Comparison of ENCODE assay signal across 8 mouse cellular contexts in the genomic region with DNA sequence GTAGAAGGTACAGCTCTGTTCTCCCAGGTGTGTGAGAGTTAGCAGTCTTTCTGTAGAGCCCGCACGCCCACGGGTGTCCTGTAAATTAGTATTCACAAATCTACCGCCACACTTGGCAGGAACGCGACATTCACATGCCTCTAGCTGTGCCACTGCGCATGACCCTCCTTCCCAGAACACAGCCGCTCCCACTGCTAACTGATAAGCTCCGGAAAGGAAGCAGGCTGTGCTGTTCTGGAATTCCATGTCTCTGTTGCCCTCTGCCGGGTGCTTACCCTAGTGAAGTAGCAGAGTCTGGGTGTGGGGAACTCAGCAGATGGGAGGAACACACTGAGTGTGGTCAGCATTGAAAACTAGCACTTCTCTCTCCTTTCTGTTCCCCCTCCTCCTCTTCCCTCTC. TPM values are rescaled to one million over a fixed set of nuclear protein-coding genes. Genes with fewer than 3 reads are reported as not detected.
DNase-seq lines count a peak whose midpoint lies in the region; ATAC-seq and TF ChIP-seq lines count a peak whose summit lies in the region.

No protein-coding gene starts in this region.

- no peak overlapping the region for H3ac ChIP-seq in myocyte (ENCODE audit: control insufficient read depth, insufficient read length)

- peak; percentile 87 for DNase-seq in kidney, postnatal 14 days
- DNase-seq in liver, embryonic 11.5 days (ENCODE audit: low spot score), result peak; percentile 48
- peak; percentile 92 for DNase-seq in telencephalon, adult 2 months (ENCODE audit: low read depth, low spot score)

- H3K27me3 ChIP-seq in E14TG2a.4 (ENCODE audit: insufficient read depth, low read length) (peaks cover 10% of the 10 kb centered on the region), myocyte (ENCODE audit: control insufficient read depth, insufficient read depth, insufficient read length) (no peaks in the 10 kb centered on the region)
- H3K27me3 ChIP-seq in forebrain, embryonic 13.5 days, result no peaks in the 10 kb centered on the region
- H3K27me3 ChIP-seq in heart, embryonic 16.5 days (ENCODE audit: control insufficient read depth, insufficient read depth, low read length), result no peaks in the 10 kb centered on the region
- H3K27me3 ChIP-seq in liver, embryonic 11.5 days (replicated peaks; ENCODE audit: control insufficient read depth, insufficient read depth, low read length), result no peaks in the 10 kb centered on the region

- peak overlapping the region; percentile 44 for H3K4me2 ChIP-seq in forebrain, embryonic 13.5 days
- H3K4me2 ChIP-seq in heart, embryonic 16.5 days (ENCODE audit: low read depth, low read length), result peak overlapping the region; percentile 64
- peak overlapping the region; percentile 50 for H3K4me2 ChIP-seq in liver, embryonic 11.5 days
- H3K4me2 ChIP-seq in myocyte (ENCODE audit: low read depth), result peak overlapping the region; percentile 47

- H3K4me3 ChIP-seq in E14TG2a.4 (replicated peaks; ENCODE audit: low read length) (peak overlapping the region; percentile 20; the same call in 1 of the 2 replicates), myocyte (no peak overlapping the region)
- H3K4me3 ChIP-seq in forebrain, embryonic 13.5 days, result no peak overlapping the region
- H3K4me3 ChIP-seq in heart, embryonic 16.5 days (ENCODE audit: low read length), result peak overlapping the region; percentile 24
- no peak overlapping the region for H3K4me3 ChIP-seq in liver, embryonic 11.5 days (ENCODE audit: low read depth, low read length)

- 0 out of 2 replicates have a peak, but pooled peaks have one; percentile 3 for TF ChIP-seq CTCF in E14TG2a.4 (conservative IDR thresholded peaks at IDR 0.05; ENCODE audit: low read length)

- H3K27ac ChIP-seq in forebrain, embryonic 13.5 days, result no peak overlapping the region
- peak overlapping the region; percentile 29; the same call in 1 of the 2 replicates for H3K27ac ChIP-seq in heart, embryonic 16.5 days (ENCODE audit: low read length)
- no peak overlapping the region for H3K27ac ChIP-seq in liver, embryonic 11.5 days (ENCODE audit: low read depth, low read length)

- H3K36me3 ChIP-seq in E14TG2a.4 (ENCODE audit: insufficient read depth, low read length), result no peaks in the 10 kb centered on the region
- H3K36me3 ChIP-seq in forebrain, embryonic 13.5 days (ENCODE audit: poor library complexity, severe bottlenecking), result no peaks in the 10 kb centered on the region
- no peaks in the 10 kb centered on the region for H3K36me3 ChIP-seq in heart, embryonic 16.5 days (ENCODE audit: control insufficient read depth, insufficient read depth)
- no peaks in the 10 kb centered on the region for H3K36me3 ChIP-seq in liver, embryonic 11.5 days (ENCODE audit: control insufficient read depth, insufficient read depth, low read length)
- H3K36me3 ChIP-seq in myocyte (ENCODE audit: control insufficient read depth, insufficient read depth), result no peaks in the 10 kb centered on the region

- WGBS in forebrain, embryonic 13.5 days, result 15% methylated on average over 10 of the region's 10 CpGs
- WGBS in heart, embryonic 16.5 days, result 1% methylated on average over 10 of the region's 10 CpGs
- 11% methylated on average over 10 of the region's 10 CpGs for WGBS in liver, embryonic 11.5 days

- no peaks in the 10 kb centered on the region for H3K9me3 ChIP-seq in E14TG2a.4 (ENCODE audit: low read length)
- no peaks in the 10 kb centered on the region for H3K9me3 ChIP-seq in forebrain, embryonic 13.5 days (replicated peaks)
- no peaks in the 10 kb centered on the region for H3K9me3 ChIP-seq in heart, embryonic 16.5 days (replicated peaks; ENCODE audit: control insufficient read depth, low read length)
- H3K9me3 ChIP-seq in liver, embryonic 11.5 days (ENCODE audit: control insufficient read depth, low read length), result no peaks in the 10 kb centered on the region

- TF ChIP-seq POLR2A in myocyte (IDR thresholded peaks at IDR 0.05; ENCODE audit: insufficient read length, low read depth), result no peak

- H3K4me1 ChIP-seq in E14TG2a.4 (replicated peaks; ENCODE audit: low read depth, low read length), result peaks cover 44% of the 10 kb centered on the region
- H3K4me1 ChIP-seq in forebrain, embryonic 13.5 days, result peaks cover 23% of the 10 kb centered on the region
- H3K4me1 ChIP-seq in heart, embryonic 16.5 days (ENCODE audit: control insufficient read depth, insufficient read depth, low read length), result peaks cover 18% of the 10 kb centered on the region
- no peaks in the 10 kb centered on the region for H3K4me1 ChIP-seq in liver, embryonic 11.5 days (replicated peaks; ENCODE audit: control insufficient read depth, insufficient read depth, low read length)

- H3K79me2 ChIP-seq in myocyte (ENCODE audit: control insufficient read depth, insufficient read depth), result no peaks in the 10 kb centered on the region

- peak; percentile 89 for ATAC-seq in cerebellum, adult (ENCODE audit: insufficient number of reproducible peaks, low FRiP score, low TSS enrichment)
- peak; percentile 90 for ATAC-seq in forebrain, embryonic 13.5 days
- peak; percentile 95 for ATAC-seq in heart, embryonic 16.5 days (replicated peaks; ENCODE audit: extremely low read depth, insufficient read depth, low FRiP score)
- ATAC-seq in liver, embryonic 11.5 days (replicated peaks; ENCODE audit: low FRiP score), result peak; percentile 73

- no peak overlapping the region for H3K9ac ChIP-seq in forebrain, embryonic 13.5 days
- H3K9ac ChIP-seq in heart, embryonic 16.5 days (ENCODE audit: low read length), result peak overlapping the region; percentile 42; the same call in 1 of the 2 replicates
- no peak overlapping the region for H3K9ac ChIP-seq in liver, embryonic 11.5 days (ENCODE audit: low read depth, low read length)

TF ChIP-seq in myocyte, 11 proteins besides CTCF, POLR2A, EP300 and RAD21:
- no peak for TF ChIP-seq TCF12 (IDR thresholded peaks at IDR 0.05; ENCODE audit: insufficient read depth, poor library complexity, severe bottlenecking)
- TF ChIP-seq SRF (IDR thresholded peaks at IDR 0.05; ENCODE audit: control insufficient read depth, insufficient read length, low read depth), result peak; percentile 18
- TF ChIP-seq MYOG (IDR thresholded peaks at IDR 0.05; ENCODE audit: control insufficient read depth in 1 of 3, insufficient read depth in 1 of 3, insufficient read length in 2 of 3, low read depth in 2 of 3), result peak in 1 of 3 experiments; percentile 27

RNA-seq across cellular contexts. Expression of gene Trpm1, which starts 2.1 kb away (rescaled TPM):
- polyA plus RNA-seq in forebrain, embryonic 13.5 days (2015; fragmentation: Nextera tagmentation; extraction: Ambion mirVana), result 0.13 and 0.47 TPM in 2 replicates
- 0.32 TPM in 1 of 2 replicates, not detected in the other for polyA plus RNA-seq in heart, embryonic 16.5 days (2015; fragmentation: Nextera tagmentation; extraction: Ambion mirVana)
- 0.21 TPM in 1 of 2 replicates, not detected in the other for polyA plus RNA-seq in liver, embryonic 11.5 days (2014; fragmentation: Nextera tagmentation; extraction: Ambion mirVana)
- 0.17 TPM for polyA plus RNA-seq in myocyte (2012; fragmentation: generic; extraction: Trizol)

Comparison
In these comparisons a context has a peak if more than half of its experiments do, and no peak if none do; other contexts are left out.
1. H3K4me3 ChIP-seq: peak in E14TG2a.4 (single experiment) and heart, embryonic 16.5 days (single experiment); none in forebrain, embryonic 13.5 days (single experiment), liver, embryonic 11.5 days (single experiment) and myocyte (single experiment).
2. Peak in every context shown above with its lines, with median percentiles within 50 percentile points of each other: ATAC-seq, H3K4me2 ChIP-seq and DNase-seq.